Mouse (Mus musculus) left cerebral cortex, postnatal 10 days (tissue): ENCODE results near the gene H2-D1. TPM values are rescaled to one million over a fixed set of nuclear protein-coding genes. Genes with fewer than 3 reads are reported as not detected.
"Not testable (repeated sequence)": the region's sequence is repeated elsewhere in the genome, so short reads cannot be mapped to it uniquely, and the experiment has no call there.

ENCODE experiments used
- DNase-seq, 2 experiments: peaks; one replicate each; pipeline ENCODE4 v3.0.0; 2021 to 2022; ENCODE audit warnings: low spot score in 2 of 2, mixed read lengths in 1 of 2; ENCODE audit errors: extremely low spot score in 1 of 2
- intact Hi-C: fragments of 180-260 bp; cut with DNase I; formaldehyde crosslinking; loops from one replicate; pipeline ENCODE4 v1.15.1; 2025
- microRNA-seq: library from miRNA; unstranded; fragments of <30 nt; microRNA quantifications from one replicate; pipeline ENCODE4 v1.2.0, GENCODE M21; 2022
- total RNA-seq, 2 experiments: library from RNA; stranded (reverse); gene quantifications; 2 replicates each; pipeline ENCODE4 v1.2.3; 2021

H2-D1 gene
- total RNA-seq, 2 experiments from 2014 or later, result 18.2 to 21.5 TPM

DNA sequence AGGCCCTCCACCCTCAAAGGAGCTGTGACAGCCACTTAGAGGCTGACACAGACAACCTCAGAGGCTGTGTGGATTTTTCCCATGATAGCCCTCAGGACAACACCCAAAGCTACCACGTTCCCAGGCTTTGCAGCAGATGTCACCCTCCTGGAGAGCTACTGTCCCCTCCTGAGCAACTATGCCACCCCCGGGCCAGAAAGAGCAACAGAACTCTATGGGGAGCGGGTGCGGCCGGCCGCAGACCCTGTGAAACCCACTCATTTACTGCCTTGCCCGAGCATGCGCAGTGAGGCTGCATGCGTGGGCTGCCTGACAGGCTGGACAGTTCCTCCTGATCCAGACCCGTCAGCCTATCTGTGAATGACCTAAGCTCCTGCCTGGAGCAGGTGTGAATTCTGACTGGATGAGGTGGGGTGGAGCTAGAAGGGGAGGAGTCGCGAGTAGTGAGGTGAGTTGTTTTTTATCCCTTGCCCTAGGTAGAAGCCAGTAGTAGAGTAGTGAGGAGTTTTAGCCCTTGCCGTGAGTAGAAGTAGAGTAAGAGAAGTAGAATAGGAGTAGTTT lies 13.9 kb downstream of the H2-D1 start:
- no peak for DNase-seq
- intact Hi-C loops, result loop anchor here (5.0 kb wide), 1 partner anchor 1264 kb away; no protein-coding TSS in a partner anchor

DNA sequence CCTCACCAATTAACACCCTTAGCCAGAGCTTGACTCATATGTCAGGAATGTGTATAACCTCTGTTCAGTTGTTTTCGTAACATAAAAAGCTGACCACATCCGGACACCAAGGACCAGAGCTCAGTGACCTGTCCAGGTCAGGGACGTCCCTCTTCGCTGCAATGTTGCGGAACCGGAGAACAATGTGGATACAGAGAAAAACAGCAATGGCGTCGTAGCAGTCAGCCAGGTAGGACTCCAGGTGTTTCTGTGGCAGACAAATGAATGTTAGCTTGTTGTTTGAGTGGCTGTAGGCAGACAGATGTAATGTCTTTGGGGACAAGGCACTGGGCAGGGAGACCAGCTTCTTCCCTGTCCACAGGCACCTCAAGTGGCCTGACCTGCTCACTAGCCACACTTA lies 15.5 kb downstream of the H2-D1 start:
- intact Hi-C loops, result loop anchor here (2.0 to 5.0 kb wide), 2 partner anchors 1266 to 1317 kb away; no protein-coding TSS in a partner anchor
- DNase-seq, result no peak

DNA sequence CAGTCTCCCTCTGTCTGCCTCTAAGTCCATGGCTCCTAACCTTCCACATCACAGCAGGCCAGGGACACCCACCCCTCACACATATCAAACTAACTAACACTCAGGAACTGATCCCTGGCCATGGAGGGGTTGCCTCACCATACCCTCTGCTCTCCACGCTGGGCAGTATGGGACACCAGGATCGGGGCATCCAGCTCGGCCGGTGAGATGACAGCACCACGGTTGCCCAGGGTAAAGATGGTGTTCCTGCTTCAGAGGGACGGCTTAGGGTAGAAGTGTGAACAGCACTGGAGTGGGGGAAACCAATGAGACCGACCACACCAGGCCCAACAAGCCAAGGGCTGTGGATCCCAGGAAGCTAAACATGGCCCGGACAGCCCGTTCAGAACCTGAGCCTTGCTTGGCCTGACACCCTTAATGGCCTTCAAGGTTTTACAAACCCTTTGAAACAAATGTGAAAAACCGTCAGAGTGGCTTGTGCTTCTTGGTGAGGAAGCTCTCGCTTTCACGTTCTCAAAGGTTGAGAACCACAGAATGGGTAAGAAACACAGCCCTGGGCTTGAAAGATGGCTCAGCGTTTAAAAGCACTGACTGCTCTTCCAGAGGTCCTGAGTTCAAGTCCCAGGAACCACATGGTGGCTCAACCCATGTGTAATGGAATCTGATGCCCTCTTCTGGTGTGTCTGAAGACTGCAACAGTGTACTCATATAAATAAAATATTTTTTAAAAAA lies 16.6 kb downstream of the H2-D1 start:
- DNase-seq, result no peak
- intact Hi-C loops, result loop anchor here (2.0 to 5.0 kb wide), 2 partner anchors 1267 to 1318 kb away; no protein-coding TSS in a partner anchor

DNA sequence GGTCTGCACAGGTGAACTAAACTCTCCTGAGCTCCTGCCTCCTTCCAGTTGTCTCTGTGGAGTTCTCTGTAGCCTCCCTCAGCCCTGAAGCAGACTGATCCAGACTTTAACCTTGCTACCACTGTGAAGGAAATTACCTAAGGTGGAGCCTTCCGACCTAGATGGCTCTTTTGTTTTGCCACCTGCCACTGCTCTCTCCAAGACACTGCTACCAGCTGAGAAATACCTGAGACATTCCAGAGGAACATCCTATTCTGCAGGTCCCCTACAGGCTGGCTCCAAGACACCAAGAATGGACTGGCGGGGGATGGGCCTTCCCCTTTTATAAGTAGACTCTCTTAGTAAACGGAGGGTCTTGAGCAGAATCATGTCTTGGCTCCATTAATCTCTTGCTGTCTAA lies 17.7 kb downstream of the H2-D1 start:
- intact Hi-C loops, result no loop called here
- DNase-seq, result no peak

DNA sequence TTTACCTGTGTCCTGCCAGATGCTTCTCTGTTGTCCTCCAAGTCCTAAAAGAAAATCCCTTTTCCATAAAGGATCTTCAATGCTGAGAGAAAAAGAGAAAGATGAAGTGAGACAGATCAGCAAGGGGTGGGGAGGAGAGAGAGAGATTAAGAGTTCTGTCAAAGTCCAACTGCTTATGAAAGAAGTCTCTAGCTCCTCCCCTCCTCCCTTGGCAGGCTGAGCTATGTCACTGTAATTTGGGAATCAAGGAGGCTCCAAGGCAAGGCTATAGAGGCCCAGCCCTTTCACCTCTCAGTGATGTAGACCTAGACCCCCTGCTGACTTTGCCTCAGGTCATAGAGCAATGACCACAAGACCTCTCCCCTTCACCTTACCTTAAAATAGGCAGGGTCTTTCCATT lies 22.9 kb downstream of the H2-D1 start:
- no peak for DNase-seq
- intact Hi-C loops, result no loop called here

DNA sequence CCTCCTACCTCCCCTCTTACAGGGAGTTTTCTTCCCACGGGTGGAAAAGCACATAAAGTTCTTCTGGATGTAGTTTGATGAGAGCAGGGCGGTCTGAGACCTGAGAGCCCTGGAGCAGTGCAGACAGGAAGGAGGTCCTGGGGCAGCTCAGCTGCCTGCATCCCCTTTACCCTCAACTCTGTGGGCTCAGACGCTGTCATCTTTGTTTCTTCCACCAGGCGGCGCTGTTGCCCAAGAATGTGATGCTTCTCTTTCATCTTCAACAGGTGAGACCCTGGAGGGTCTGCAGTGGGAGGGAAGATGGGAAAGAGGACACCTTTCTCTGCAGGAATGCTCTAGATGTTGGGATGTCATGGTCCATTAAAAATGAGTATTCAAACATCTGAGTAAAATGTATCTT lies 33.3 kb downstream of the H2-D1 start:
- DNase-seq, result peak in 1 of 2 experiments; percentile 21

DNA sequence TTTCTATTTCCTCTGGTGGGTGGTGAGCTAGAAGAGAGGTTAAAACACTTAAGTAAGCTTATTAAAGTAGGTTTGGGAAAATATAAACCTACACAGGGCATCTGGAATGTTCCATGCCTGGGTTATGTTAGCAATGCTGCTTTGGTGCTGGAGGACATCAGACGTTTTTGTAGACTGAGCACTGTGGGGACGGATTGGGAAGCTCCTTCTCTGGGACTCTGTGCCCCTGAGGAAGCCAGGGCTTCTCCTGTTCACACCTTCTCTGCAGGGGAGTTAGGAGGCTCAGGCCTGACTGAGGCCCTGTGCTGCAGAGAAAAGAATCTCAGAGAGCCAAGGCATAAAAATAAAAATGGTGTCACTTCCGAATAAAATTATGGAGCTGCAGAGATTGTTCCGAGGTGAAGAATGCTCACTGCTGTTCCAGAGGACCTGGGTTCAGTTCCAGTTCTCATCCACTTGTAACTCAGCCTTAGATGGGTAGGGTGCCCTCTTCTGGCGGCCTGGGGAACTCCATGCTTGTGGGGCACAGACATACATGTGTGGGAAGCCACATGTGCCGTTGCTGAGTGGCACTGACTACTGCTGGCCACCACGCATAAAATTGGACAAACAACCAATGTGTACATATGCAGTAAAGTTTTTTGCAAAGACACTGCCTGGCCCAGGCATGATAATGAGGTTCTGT lies 37.9 kb downstream of the H2-D1 start:
- intact Hi-C loops, result loop anchor here (5.0 kb wide), 1 partner anchor 38 kb away; the partner anchor contains the start of gene H2-D1
- DNase-seq, result not testable (repeated sequence)

More for the DNA sequence above, 33.3 kb downstream of the H2-D1 start:
- intact Hi-C loops, result not testable (repeated sequence)

DNA sequence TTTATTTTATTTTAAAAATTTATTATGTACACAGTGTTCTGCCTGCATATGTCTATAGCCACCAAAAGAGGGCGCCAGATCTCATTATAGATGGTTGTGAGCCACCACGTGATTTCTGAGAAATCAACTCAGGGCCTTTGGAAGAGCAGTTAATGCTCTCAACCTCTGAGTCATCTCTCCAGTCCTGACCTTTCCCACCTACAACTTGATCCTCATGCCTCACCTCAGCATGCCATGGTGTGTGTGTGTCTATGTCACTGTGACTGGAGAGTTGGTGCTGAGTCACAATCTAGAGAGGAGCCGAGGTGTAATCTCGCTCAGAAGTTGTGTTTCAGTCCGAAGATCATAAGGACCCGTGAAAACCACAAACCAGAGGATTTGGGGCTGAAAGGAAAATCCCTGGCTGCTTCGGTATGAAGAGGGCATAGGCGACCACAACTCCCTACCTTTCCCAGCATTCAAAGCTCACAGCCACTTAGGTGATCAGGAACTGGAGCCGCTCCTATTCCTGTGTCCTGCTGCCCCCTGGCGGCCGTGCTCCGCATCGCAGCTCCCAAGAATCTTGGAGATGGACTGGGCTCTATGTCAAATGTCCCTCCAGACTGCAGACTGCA lies 39.2 kb downstream of the H2-D1 start:
- DNase-seq, result peak; percentile 72 to 89
- intact Hi-C loops, result loop anchor here (5.0 kb wide), 1 partner anchor 39 kb away; the partner anchor contains the start of gene H2-D1

DNA sequence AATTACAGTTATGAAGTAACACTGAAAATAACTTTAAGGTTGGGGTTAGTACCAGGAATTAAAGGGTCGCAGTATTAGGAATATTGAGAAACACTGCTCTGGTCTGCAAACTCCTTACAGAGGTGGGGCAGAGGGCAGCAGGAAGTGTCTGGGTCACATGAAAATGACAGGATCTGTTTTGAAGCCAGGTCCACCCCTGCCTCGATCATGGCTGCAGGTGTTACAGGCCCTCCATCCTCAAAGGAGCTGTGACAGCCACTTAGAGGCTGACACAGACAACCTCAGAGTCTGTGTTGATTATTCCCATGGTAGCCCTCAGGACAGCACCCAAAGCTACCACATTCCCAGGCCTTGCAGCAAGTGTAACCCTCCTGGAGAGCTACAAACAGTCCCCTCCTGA lies 40.7 kb downstream of the H2-D1 start:
- no peak for DNase-seq
- intact Hi-C loops, result loop anchor here (5.0 kb wide), 1 partner anchor 41 kb away; the partner anchor contains the start of gene H2-D1

DNA sequence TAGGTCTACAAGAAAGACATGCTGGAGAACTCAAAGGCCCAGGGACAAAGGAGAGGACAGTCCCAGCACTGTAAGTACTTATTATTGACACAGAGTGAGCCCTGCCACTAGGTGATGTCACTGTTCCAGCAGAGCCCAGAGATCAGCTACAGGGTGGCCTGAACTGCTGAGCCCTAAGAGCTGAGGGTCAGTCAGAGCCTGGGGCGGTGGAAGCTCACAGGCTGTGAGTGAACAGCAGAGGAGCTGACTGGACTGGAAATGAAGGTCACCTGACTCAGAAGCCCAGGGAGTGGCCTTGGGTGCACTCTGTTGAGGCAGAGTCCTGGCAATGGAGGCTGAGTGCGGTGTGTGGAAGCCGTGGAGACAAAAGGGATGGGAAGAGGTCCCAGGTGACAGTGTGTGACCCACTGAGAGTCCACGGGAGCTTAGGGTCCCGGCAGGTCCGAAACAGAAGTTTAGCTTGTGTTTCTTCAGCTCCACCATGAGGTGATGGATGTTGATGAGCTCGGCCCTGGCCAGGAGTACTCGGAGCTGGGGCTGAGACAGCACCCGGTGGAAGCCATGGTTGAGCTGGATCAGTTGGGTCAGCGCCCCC lies 41.3 kb downstream of the H2-D1 start:
- intact Hi-C loops, result loop anchor here (5.0 kb wide), 1 partner anchor 42 kb away; the partner anchor contains the start of gene H2-D1
- no peak for DNase-seq

DNA sequence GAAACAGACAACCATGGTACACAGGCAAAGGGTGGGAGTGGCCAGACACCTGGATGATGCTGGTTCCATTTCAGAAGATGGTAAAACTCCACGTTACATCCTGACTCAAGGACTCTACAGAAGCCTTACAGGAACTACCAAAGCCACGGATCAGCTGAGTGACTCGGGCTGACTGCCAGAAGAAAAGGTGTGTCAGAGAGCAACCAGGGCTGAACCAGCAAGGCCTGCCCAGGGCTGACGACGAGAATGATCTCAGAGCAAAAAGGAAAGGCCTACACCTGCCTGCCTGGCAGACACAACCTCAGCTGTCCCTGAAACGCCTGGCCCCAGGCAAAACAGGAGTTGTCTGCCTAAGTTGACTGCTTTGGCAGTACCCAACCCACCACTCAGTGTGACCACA lies 41.9 kb downstream of the H2-D1 start:
- no peak for DNase-seq
- intact Hi-C loops, result loop anchor here (5.0 kb wide), 1 partner anchor 42 kb away; the partner anchor contains the start of gene H2-D1

DNA sequence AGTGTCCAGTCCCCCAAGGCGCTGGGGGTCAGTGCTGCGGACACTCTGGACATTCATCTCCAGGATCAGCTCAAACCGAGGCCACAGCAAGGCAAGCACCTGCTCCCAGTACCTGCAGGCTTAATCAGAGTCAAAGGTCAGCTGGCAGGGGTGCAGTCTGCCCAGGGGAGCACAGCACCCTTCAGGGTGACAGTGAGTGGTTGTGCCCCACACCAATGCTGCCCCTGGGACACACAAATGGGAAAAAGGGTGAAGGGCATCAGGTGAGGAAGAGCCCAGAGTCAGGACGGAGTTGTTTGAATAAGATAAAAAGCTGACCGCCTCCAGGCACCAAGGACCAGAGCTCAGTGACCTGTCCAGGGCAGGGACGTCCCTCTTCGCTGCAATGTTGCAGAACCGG lies 42.4 kb downstream of the H2-D1 start:
- not testable (repeated sequence) for DNase-seq
- intact Hi-C loops, result loop anchor here (5.0 kb wide), 1 partner anchor 43 kb away; the partner anchor contains the start of gene H2-D1

Small RNA genes lying within 50 kb of the gene (microRNA-seq; reads per million reads assigned to microRNA genes)
- gene Mir6975 (3.4 reads per million, percentile 7 among the genes with 10 or more reads in this experiment), gene Mir8094 (0.86 reads per million)

Other genes starting within 250 kb of the H2-D1 start
- under 1 TPM; 0.18 to 0.19 TPM for gene Vwa7, start 246.2 kb upstream of the H2-D1 start, total RNA-seq
- 1 to 10 TPM in 1 of 2 experiments, under 1 TPM in 1; 0.83 to 1.0 TPM for gene Sapcd1, start 234.7 kb upstream of the H2-D1 start, total RNA-seq
- gene Msh5, start 216.0 kb upstream of the H2-D1 start, total RNA-seq, result under 1 TPM; 0.81 to 0.97 TPM
- gene Clic1, start 212.8 kb upstream of the H2-D1 start, total RNA-seq, result 10 to 100 TPM; 14.3 to 15.8 TPM
- gene Ddah2, start 203.7 kb upstream of the H2-D1 start, total RNA-seq, result 10 to 100 TPM; 26.3 to 31.1 TPM
- gene Ly6g6c, start 197.3 kb upstream of the H2-D1 start, total RNA-seq, result not detected
- not detected for gene Mpig6b, start 196.5 kb upstream of the H2-D1 start, total RNA-seq
- gene Ly6g6e, start 185.8 kb upstream of the H2-D1 start, total RNA-seq, result 1 to 10 TPM; 1.6 to 2.3 TPM
- gene Ly6g6d, start 184.7 kb upstream of the H2-D1 start, total RNA-seq, result 1 to 10 TPM in 1 of 2 experiments, not detected in 1; 1.1 TPM
- gene Ly6g6f, start 177.1 kb upstream of the H2-D1 start, total RNA-seq, result not detected
- gene Abhd16a, start 173.5 kb upstream of the H2-D1 start, total RNA-seq, result 10 to 100 TPM; 84.4 to 91.5 TPM
- not detected for gene Ly6g5c, start 154.5 kb upstream of the H2-D1 start, total RNA-seq
- gene Ly6g5b, start 147.3 kb upstream of the H2-D1 start, total RNA-seq, result under 1 TPM; 0.58 to 0.81 TPM
- gene Gpank1, start 141.3 kb upstream of the H2-D1 start, total RNA-seq, result 10 to 100 TPM; 13.2 to 17.7 TPM
- gene Csnk2b, start 140.7 kb upstream of the H2-D1 start, total RNA-seq, result 100 to 1,000 TPM; 196 to 210 TPM
- 10 to 100 TPM; 23.8 to 24.6 TPM for gene D17H6S53E, start 136.4 kb upstream of the H2-D1 start, total RNA-seq
- gene Apom, start 130.7 kb upstream of the H2-D1 start, total RNA-seq, result under 1 TPM in 1 of 2 experiments, not detected in 1; 0.34 TPM
- 100 to 1,000 TPM; 297 to 299 TPM for gene Bag6, start 127.6 kb upstream of the H2-D1 start, total RNA-seq
- gene Prrc2a, start 97.8 kb upstream of the H2-D1 start, total RNA-seq, result 100 to 1,000 TPM; 261 to 270 TPM
- gene Aif1, start 86.7 kb upstream of the H2-D1 start, total RNA-seq, result 10 to 100 TPM in 1 of 2 experiments, 1 to 10 TPM in 1; 8.0 to 12.5 TPM
- 10 to 100 TPM; 13.7 to 14.9 TPM for gene Lst1, start 74.3 kb upstream of the H2-D1 start, total RNA-seq
- 1 to 10 TPM in 1 of 2 experiments, under 1 TPM in 1; 0.77 to 1.4 TPM for gene Ltb, start 68.3 kb upstream of the H2-D1 start, total RNA-seq
- gene Tnf, start 60.7 kb upstream of the H2-D1 start, total RNA-seq, result under 1 TPM in 1 of 2 experiments, not detected in 1; 0.19 TPM
- gene Lta, start 57.4 kb upstream of the H2-D1 start, total RNA-seq, result 1 to 10 TPM in 1 of 2 experiments, under 1 TPM in 1; 0.51 to 1.1 TPM
- not detected for gene Gm16181, start 41.9 kb upstream of the H2-D1 start, total RNA-seq
- gene Atp6v1g2, start 29.1 kb upstream of the H2-D1 start, total RNA-seq, result 100 to 1,000 TPM; 329 to 351 TPM
- 10 to 100 TPM; 12.7 to 14.6 TPM for gene Nfkbil1, start 26.9 kb upstream of the H2-D1 start, total RNA-seq
- 100 to 1,000 TPM; 255 to 261 TPM for gene Ddx39b, start 21.0 kb upstream of the H2-D1 start, total RNA-seq
- under 1 TPM; 0.67 to 0.81 TPM for gene H2-Q1, start 57.7 kb downstream of the H2-D1 start, total RNA-seq
- gene H2-Q2, start 79.5 kb downstream of the H2-D1 start, total RNA-seq, result 1 to 10 TPM; 1.7 to 1.8 TPM
- 1 to 10 TPM in 1 of 2 experiments, under 1 TPM in 1; 0.56 to 1.4 TPM for gene H2-Q4, start 116.9 kb downstream of the H2-D1 start, total RNA-seq
- not detected for gene H2-Q6, start 162.1 kb downstream of the H2-D1 start, total RNA-seq
- gene H2-Q7, start 176.4 kb downstream of the H2-D1 start, total RNA-seq, result under 1 TPM in 1 of 2 experiments, not detected in 1; 0.55 TPM
- gene H2-Q10, start 207.4 kb downstream of the H2-D1 start, total RNA-seq, result not detected
- not detected for gene Pou5f1, start 243.3 kb downstream of the H2-D1 start, total RNA-seq